Mouse (Mus musculus) midbrain, embryonic 14.5 days (tissue): ENCODE measurements around the gene Slc3a1. TPM values are rescaled to one million over a fixed set of nuclear protein-coding genes. Genes with fewer than 3 reads are reported as not detected.

ENCODE experiments used
- ATAC-seq: fragments of 200-750 bp; cut with Nextera tagmentation; 2 replicates; pipeline ENCODE4 v1.8.0; 2017; ENCODE audit warnings: moderate number of reproducible peaks, moderate library complexity; ENCODE audit not compliant: low FRiP score, low TSS enrichment
- DNase-seq: peaks from one replicate; pipeline ENCODE4 v3.0.0-alpha.2; 2015
- H3K27ac ChIP-seq: fragments of 300-500 bp; sonication (generic); replicated peaks from 2 replicates; pipeline ENCODE4 v1.5.1; 2014; ENCODE audit warnings: mild to moderate bottlenecking, low read depth, low read length, moderate library complexity
- H3K27me3 ChIP-seq: fragments of 300-500 bp; sonication (generic); 2 replicates; pipeline ENCODE4 v1.6.1; 2014; ENCODE audit warnings: low read length, control low read depth, mixed read lengths; ENCODE audit not compliant: control insufficient read depth, insufficient read depth
- H3K36me3 ChIP-seq: fragments of 300-500 bp; sonication (generic); 2 replicates; pipeline ENCODE4 v1.6.1; 2014; ENCODE audit warnings: low read length, control low read depth; ENCODE audit not compliant: control insufficient read depth, insufficient read depth
- H3K4me1 ChIP-seq: fragments of 300-500 bp; sonication (generic); 2 replicates; pipeline ENCODE4 v1.6.1; 2014; ENCODE audit warnings: mild to moderate bottlenecking, antibody characterized with exemption, low read length, control low read depth; ENCODE audit not compliant: control insufficient read depth, insufficient read depth
- H3K4me2 ChIP-seq: fragments of 300-500 bp; sonication (generic); 2 replicates; pipeline ENCODE4 v1.6.1; 2014; ENCODE audit warnings: mild to moderate bottlenecking, low read length, moderate library complexity
- H3K4me3 ChIP-seq: fragments of 300-500 bp; sonication (generic); replicated peaks from 2 replicates; pipeline ENCODE4 v1.5.1; 2014; ENCODE audit warnings: low read depth, low read length
- H3K9ac ChIP-seq: fragments of 300-500 bp; sonication (generic); replicated peaks from 2 replicates; pipeline ENCODE4 v1.6.1; 2014; ENCODE audit warnings: mild to moderate bottlenecking, low read length, moderate library complexity
- H3K9me3 ChIP-seq: fragments of 300-500 bp; sonication (generic); 2 replicates; pipeline ENCODE4 v1.6.1; 2016; ENCODE audit warnings: low read length, control low read depth, mixed read lengths; ENCODE audit not compliant: control insufficient read depth
- WGBS: fragments of 180-500 bp; shearing (Covaris S2); extraction: QIAGEN DNeasy Blood & Tissue Kit; methylation state at CpG from one replicate; pipeline ENCODE4 v1.1.7; 2014; 5-methylcytosine and 5-hydroxymethylcytosine counted together
- polyA plus RNA-seq: library from polyadenylated mRNA; unstranded; fragments of >200 nt; fragmentation: Nextera tagmentation; extraction: Ambion mirVana; gene quantifications from 2 replicates; pipeline ENCODE4 v1.2.1, GENCODE M21; 2014

Gene Slc3a1
- polyA plus RNA-seq, 1 experiment from 2014 or later, result 0.37 TPM

DNA sequence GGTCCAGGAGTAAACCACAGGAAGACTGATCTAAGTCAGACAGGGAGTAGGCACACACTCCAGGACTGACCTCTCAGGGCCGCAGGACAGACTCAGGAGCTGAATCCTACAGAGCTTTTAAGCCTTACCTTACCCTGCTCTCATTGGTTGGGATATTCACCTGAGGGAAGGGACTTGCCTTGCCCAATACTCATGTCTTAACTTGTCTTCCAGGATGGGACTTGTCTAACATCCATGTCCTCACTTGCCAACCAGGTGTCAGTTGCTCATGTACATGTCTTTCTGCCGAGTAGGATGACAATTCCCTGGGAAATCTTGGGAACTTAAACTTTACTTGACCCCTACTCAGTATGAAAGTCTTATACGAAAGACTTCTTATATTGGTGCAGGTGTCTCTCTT, 72.1 kb downstream of the Slc3a1 start:
- Histone ChIP-seq H3K4me1 (0 out of 2 replicates have a peak, but pooled peaks cover 4% of the 10 kb centered on the region), H3K9ac (no peak overlapping the region), H3K4me2 (no peak overlapping the region), H3K4me3 (no peak overlapping the region), H3K36me3 (peaks cover 17% of the 10 kb centered on the region), H3K27me3 (no peaks in the 10 kb centered on the region), H3K9me3 (peaks cover 8% of the 10 kb centered on the region), H3K27ac (no peak overlapping the region)
- no peak for ATAC-seq
- WGBS, result 96% methylated on average over 3 of the region's 3 CpGs
- DNase-seq, result no peak

DNA sequence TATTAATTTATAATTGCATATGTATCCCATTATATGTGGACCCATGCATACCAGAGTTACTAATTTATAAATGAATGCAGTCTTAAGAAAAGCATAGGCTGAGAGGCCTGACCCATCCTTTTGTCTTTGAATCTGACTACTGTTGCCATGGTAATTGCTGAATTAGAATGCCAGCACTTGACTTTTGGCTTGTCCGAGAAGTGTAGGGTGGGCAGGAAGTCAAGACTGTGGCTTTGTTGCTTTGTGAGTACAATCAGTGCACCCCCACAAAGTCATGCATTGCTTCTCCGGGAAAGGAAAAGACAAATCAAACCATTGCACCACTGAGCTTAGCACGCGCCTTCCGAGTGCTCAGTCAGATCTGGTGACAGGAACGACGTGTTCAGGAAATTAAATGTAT, 73.6 kb downstream of the Slc3a1 start:
- Histone ChIP-seq H3K4me2 (no peak overlapping the region), H3K36me3 (peaks cover 17% of the 10 kb centered on the region), H3K27me3 (no peaks in the 10 kb centered on the region), H3K27ac (no peak overlapping the region), H3K9me3 (peaks cover 8% of the 10 kb centered on the region), H3K9ac (no peak overlapping the region), H3K4me3 (no peak overlapping the region), H3K4me1 (0 out of 2 replicates have a peak, but pooled peaks cover 4% of the 10 kb centered on the region)
- WGBS, result 45% methylated on average over 7 of the region's 7 CpGs
- no peak for ATAC-seq
- no peak for DNase-seq

DNA sequence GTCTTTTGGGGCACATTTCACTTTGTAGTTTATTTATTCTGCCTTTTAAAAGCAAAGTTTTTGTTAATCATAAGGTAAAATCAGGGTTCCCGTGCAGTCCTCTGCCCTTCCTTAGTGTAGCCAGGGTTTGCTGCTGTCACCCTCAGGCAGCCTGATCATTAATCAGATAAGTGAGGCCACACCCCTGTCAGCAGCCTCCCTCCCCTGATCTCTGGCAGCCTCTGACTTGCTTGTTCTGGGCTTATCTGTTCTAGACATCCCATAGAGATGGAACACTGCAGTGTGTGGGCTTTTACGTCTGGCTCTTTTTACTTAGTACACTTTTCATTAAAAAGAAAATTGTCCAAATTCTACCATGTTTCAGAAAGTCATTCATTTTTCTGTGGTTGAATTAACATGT, 75.1 kb downstream of the Slc3a1 start:
- WGBS, result 67% methylated on average over 2 of the region's 2 CpGs
- Histone ChIP-seq H3K4me1 (0 out of 2 replicates have a peak, but pooled peaks cover 4% of the 10 kb centered on the region), H3K27ac (no peak overlapping the region), H3K9ac (no peak overlapping the region), H3K4me2 (no peak overlapping the region), H3K27me3 (no peaks in the 10 kb centered on the region), H3K36me3 (peaks cover 8% of the 10 kb centered on the region), H3K4me3 (no peak overlapping the region), H3K9me3 (peaks cover 4% of the 10 kb centered on the region; the same call in 1 of the 2 replicates)
- ATAC-seq (no peak), DNase-seq (no peak)

DNA sequence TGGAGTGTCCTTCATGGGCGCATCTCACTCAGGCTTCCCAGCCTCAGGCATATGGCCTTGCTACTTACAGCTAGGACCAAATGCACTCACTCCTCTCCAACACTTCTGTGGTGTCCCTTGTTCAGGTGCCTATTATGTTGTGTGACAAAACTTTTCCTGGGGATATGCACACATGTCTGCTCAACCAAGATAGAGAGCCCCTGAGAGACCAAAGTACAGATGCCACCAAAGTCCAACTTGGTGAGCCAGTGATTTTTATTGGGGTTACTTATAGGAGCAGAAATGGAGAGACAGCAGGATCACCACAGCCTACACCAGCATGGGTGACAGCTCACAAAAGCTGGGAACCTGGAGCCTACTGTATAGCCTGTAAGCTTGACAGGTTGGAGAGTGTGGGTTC, 82.5 kb downstream of the Slc3a1 start:
- ATAC-seq, result no peak
- no peak overlapping the region for H3K4me3 ChIP-seq
- H3K9me3 ChIP-seq, result no peaks in the 10 kb centered on the region
- no peak overlapping the region for H3K4me2 ChIP-seq
- no peaks in the 10 kb centered on the region for H3K4me1 ChIP-seq
- H3K36me3 ChIP-seq, result no peaks in the 10 kb centered on the region
- no peaks in the 10 kb centered on the region for H3K27me3 ChIP-seq
- WGBS, result 100% methylated on average over 1 of the region's 1 CpGs
- H3K9ac ChIP-seq, result no peak overlapping the region
- H3K27ac ChIP-seq, result no peak overlapping the region
- no peak for DNase-seq

DNA sequence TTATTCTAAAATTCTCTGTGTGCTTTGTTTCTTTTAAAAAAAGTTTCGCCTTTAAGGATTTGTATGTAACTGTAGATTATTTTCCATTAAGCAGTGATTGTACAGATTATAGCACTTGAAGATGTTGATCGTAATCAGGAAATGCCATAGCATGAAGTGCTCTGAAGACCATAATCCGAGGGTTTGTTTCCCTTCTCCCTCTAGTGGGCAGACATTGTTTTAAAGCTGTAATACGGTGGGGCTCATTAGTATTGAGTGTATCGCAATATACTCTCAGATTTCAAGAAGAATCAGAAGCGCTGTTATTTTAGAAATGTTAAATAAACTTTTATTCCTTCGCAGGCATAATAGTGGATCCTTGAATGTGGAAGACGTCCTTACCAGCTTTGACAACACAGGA, 85.3 kb downstream of the Slc3a1 start:
- Histone ChIP-seq H3K4me2 (no peak overlapping the region), H3K4me1 (no peaks in the 10 kb centered on the region), H3K4me3 (no peak overlapping the region), H3K9ac (no peak overlapping the region), H3K27ac (no peak overlapping the region), H3K9me3 (no peaks in the 10 kb centered on the region), H3K36me3 (no peaks in the 10 kb centered on the region), H3K27me3 (no peaks in the 10 kb centered on the region)
- ATAC-seq (no peak), DNase-seq (peak; percentile 37)
- WGBS, result 89% methylated on average over 8 of the region's 8 CpGs

Other genes with a start within 250 kb of the Slc3a1 start
- 36.4 and 51.4 TPM in 2 replicates for gene Lrpprc, start 237.6 kb upstream of the Slc3a1 start, polyA plus RNA-seq
- 70.7 and 97.5 TPM in 2 replicates for gene Ppm1b, start 71.6 kb upstream of the Slc3a1 start, polyA plus RNA-seq
- gene Prepl, start 61.9 kb downstream of the Slc3a1 start, polyA plus RNA-seq, result 97.7 and 129 TPM in 2 replicates
- 19.4 and 20.8 TPM in 2 replicates for gene Camkmt, start 62.2 kb downstream of the Slc3a1 start, polyA plus RNA-seq